Mouse (Mus musculus): Measurements from ENCODE around the gene Dusp13. TPM values are rescaled to one million over a fixed set of nuclear protein-coding genes. Genes with fewer than 3 reads are reported as not detected.

The Dusp13 gene
- polyA plus RNA-seq, 2 experiments from 2014 or later = not detected

DNA sequence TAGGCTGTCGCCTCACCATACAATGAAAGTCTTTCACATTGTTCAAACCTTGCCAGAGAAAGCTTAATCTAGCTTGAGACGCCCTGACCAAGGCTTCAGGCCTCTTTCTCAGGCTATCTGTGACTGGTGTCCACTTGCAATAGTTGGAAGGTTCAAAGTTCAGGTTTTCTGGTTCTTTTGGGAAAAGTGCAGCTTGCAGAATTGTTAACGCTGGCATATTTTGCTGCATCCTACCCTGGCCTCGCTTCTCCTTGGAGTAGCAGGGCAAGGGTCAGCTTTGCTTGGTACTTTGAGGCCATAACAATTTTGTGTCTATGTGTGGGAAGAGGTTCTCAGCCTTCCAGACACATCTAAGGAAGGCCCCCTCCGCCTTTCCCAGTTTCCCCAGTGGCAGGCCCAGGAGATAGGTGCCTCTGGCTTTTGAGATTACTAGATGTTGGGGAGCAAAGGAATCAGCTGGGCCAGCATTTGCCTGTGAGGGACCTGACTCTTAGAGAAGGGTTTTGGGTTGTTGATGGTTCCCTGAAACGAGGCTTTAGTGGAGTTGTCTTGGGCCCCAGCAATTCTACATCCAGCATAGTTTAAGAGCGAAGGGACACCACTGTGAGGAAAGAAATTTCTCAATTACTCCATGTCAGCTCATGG, 54.7 kb downstream of the Dusp13 start:
- ATAC-seq = no peak

- no peak for ATAC-seq
These were observed 56.0 kb downstream of the Dusp13 start for GRCm38 (mm10) chr14:21695020-21695419.

DNA sequence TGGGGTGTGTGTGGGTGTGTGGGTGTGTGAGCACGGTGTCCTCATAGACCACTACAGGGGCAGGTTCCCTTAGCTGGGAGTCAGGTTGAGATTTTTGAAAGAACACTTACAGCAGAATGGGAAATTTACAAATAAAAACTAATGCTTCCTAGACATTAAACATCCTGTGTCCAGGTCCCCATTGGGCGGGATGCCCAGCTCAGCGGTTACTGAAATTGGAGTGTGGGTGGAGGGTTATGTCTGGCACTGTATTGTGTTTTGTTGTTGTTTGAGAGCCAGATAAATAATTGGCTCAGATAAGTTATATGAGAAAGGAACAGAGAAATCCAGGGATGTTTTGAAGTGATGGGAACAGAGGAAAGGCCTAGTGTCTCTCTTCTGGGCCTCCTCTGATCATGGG, 59.9 kb downstream of the Dusp13 start:
- ATAC-seq = no peak

GRCm38 (mm10) chr14:21686376-21687279, 64.4 kb downstream of the Dusp13 start:
- no peak for ATAC-seq

DNA sequence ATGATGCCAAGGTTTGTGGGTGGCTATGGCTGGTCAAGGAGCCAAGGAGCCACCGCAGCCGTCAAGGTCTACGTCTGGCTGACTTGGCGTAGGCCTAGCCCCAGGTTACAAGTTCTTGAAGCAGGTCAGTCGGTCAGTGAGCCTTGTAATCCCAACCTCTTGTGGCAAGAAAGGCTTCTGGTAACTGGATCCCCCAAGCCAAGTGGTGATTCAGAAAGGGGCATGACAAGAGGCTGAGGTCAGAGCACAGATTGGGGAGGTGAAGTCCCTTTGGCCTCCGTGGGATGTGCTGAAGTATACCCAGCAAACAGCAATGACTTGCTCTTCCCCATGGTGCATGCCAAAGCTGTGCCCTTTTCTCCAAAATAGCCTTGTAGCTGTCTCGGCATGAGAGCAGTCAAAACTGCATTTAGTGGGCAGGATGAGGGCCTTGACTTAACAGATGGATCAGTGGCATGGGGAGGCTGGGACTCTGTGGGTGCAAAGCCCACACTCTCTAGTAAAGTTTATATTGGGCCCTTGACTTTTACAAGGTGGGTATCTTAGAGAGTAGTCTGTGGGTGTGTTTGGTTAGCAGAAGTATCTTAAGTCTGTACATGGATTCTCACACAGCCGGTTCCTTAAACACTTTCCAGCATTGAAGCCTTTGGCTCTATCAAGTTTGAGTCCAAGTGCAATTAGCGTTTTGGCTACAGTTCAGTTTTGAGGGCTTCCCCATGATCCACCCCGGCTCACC, 65.4 kb downstream of the Dusp13 start:
- ATAC-seq = no peak

GRCm38 (mm10) chr14:21683834-21684233, 67.1 kb downstream of the Dusp13 start:
- no peak for ATAC-seq

Other genes with a start within 250 kb of the Dusp13 start
- not detected for gene Dupd1, start 36.6 kb downstream of the Dusp13 start, polyA plus RNA-seq (2017; shearing (Covaris generic))
- 1 to 10 TPM; 4.2 to 4.8 TPM for gene Samd8, start 650 bp downstream of the Dusp13 start, polyA plus RNA-seq (2017; shearing (Covaris generic))
- gene Vdac2, start 74.1 kb upstream of the Dusp13 start, polyA plus RNA-seq (2017; shearing (Covaris generic)) = 100 to 1,000 TPM; 239 to 241 TPM
- gene Comtd1, start 97.8 kb upstream of the Dusp13 start, polyA plus RNA-seq (2017; shearing (Covaris generic)) = 10 to 100 TPM; 19.0 to 20.4 TPM
- gene Zfp503, start 238.4 kb upstream of the Dusp13 start, polyA plus RNA-seq (2017; shearing (Covaris generic)) = not detected